Mouse (Mus musculus): ENCODE measurements at regions not wholly inside any gene's neighbourhood (a gene's known extent, or its start where the extent isn't known, plus 50 kb on each side); places are given as distances from the start of the nearest gene placed in this dataset.

DNA sequence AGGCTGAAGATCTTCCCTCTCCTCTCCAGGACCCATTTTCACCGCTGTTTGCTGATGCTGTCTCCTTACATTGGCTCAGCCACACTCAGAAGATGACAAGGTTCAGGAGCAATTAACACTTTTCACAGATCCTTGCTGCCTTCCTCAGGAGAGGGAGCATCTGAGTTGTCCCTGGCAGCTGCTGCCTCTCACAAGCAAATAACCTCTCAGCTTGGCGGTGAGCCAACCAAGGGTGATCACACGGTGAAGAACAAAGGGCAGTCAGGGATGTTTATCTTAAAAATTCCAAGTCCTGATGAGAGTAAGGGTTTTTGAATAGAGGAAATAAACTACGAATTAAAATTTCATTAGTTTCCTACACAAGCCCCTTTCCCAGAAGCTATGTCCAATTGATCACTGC lies 237.5 kb upstream of the Mctp2 start:
- Histone ChIP-seq H3K9ac (ENCODE audit: low read length) (no peak overlapping the region), H3K4me2 (ENCODE audit: low read length) (no peak overlapping the region), H3K4me1 (ENCODE audit: control insufficient read depth in 2 of 2, insufficient read depth in 2 of 2, low read length in 2 of 2) (peaks cover 0 to 2% of the 10 kb centered on the region in 2 experiments; a peak in 1 of 4 replicates), H3K36me3 (ENCODE audit: control insufficient read depth, insufficient read depth, low read length) (no peaks in the 10 kb centered on the region), H3K4me3 (ENCODE audit: control insufficient read depth in 1 of 2, insufficient read depth in 1 of 2, low read depth in 1 of 2, low read length in 2 of 2) (no peak overlapping the region), H3K27ac (replicated peaks in 1 of 2; ENCODE audit: control insufficient read depth in 1 of 2, insufficient read depth in 1 of 2, low read depth in 2 of 2, low read length in 2 of 2) (no peak overlapping the region), H3K27me3 (ENCODE audit: control insufficient read depth, insufficient read depth, low read length) (no peaks in the 10 kb centered on the region), H3K9me3 (ENCODE audit: control insufficient read depth, low read length) (no peaks in the 10 kb centered on the region)
- WGBS, result 28% methylated on average over 4 of the region's 4 CpGs
- no peak for ATAC-seq (ENCODE audit: insufficient number of reproducible peaks, insufficient read depth, low FRiP score, low read depth)

DNA sequence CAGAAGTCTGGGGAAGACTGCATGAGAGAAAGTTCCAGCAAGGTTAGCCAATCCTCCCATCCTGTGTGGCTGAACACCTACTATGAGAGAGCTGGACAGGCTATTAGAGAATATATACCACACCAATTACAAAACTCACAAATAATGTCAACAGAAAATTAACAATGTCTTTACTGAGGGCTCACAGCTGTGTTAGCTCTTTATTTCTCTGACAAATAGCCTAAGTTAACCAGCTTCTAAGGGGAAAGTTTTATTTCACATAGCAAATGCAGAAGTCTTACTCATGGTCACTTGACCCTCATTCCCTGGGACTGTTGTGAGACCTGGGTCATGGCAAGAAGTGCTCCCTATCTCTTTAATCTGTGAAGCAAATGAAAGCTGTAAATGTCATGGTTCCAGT lies 261.0 kb upstream of the Mctp2 start:
- Histone ChIP-seq H3K9me3 (ENCODE audit: control insufficient read depth, low read length) (no peaks in the 10 kb centered on the region), H3K4me2 (ENCODE audit: low read length) (no peak overlapping the region), H3K4me1 (ENCODE audit: control insufficient read depth in 2 of 2, insufficient read depth in 2 of 2, low read length in 2 of 2) (no peaks in the 10 kb centered on the region), H3K36me3 (ENCODE audit: control insufficient read depth, insufficient read depth, low read length) (no peaks in the 10 kb centered on the region), H3K9ac (ENCODE audit: low read length) (no peak overlapping the region), H3K27me3 (ENCODE audit: control insufficient read depth, insufficient read depth, low read length) (no peaks in the 10 kb centered on the region), H3K27ac (replicated peaks in 1 of 2; ENCODE audit: control insufficient read depth in 1 of 2, insufficient read depth in 1 of 2, low read depth in 2 of 2, low read length in 2 of 2) (no peak overlapping the region), H3K4me3 (ENCODE audit: control insufficient read depth in 1 of 2, insufficient read depth in 1 of 2, low read depth in 1 of 2, low read length in 2 of 2) (no peak overlapping the region)
- ATAC-seq (ENCODE audit: insufficient number of reproducible peaks, insufficient read depth, low FRiP score, low read depth), result no peak

DNA sequence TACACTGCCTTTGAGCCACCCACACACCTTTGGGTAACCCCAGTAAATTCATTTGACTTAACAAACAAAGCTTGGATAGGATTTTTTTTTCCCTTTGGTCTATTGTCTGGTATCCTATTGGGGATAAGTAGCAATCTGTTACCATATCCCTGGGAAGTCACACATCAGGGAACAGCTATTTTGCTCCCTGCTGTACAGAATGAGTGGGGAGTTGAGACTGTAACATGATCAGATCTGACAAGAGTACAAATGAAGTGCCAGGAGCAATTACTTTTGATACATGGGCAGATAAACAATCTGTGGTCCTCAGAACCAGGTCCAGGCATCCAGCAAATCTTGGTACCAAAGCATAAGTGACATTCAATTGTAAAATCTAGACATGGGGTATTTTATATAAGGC lies 262.8 kb upstream of the Mctp2 start:
- no peak for ATAC-seq (ENCODE audit: insufficient number of reproducible peaks, insufficient read depth, low FRiP score, low read depth)
- H3K4me2 ChIP-seq (ENCODE audit: low read length), result no peak overlapping the region
- no peaks in the 10 kb centered on the region for H3K36me3 ChIP-seq (ENCODE audit: control insufficient read depth, insufficient read depth, low read length)
- H3K9ac ChIP-seq (ENCODE audit: low read length), result no peak overlapping the region
- H3K27ac ChIP-seq (replicated peaks in 1 of 2; ENCODE audit: control insufficient read depth in 1 of 2, insufficient read depth in 1 of 2, low read depth in 2 of 2, low read length in 2 of 2), result no peak overlapping the region
- H3K4me3 ChIP-seq (ENCODE audit: control insufficient read depth in 1 of 2, insufficient read depth in 1 of 2, low read depth in 1 of 2, low read length in 2 of 2), result no peak overlapping the region
- H3K9me3 ChIP-seq (ENCODE audit: control insufficient read depth, low read length), result no peaks in the 10 kb centered on the region
- H3K4me1 ChIP-seq (ENCODE audit: control insufficient read depth in 2 of 2, insufficient read depth in 2 of 2, low read length in 2 of 2), result no peaks in the 10 kb centered on the region
- H3K27me3 ChIP-seq (ENCODE audit: control insufficient read depth, insufficient read depth, low read length), result no peaks in the 10 kb centered on the region

DNA sequence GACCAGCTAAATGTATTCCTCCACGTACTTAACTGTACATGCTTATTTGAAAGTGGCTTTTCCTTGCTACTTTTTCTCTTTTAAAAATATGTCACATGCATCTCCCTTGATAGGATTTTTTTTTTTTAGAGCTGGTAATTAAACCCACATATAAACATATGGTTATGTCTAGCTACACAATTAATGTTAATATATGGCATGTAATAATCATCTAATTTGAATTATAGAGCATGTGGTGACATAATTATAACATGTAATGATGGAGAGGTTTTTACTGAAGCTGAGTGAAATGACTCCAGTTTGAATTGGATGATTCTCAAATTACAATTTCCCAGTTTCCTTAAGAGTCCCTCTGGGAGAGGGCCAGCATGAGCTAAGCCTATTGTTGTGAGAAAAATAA lies 267.9 kb upstream of the Mctp2 start:
- Histone ChIP-seq H3K36me3 (ENCODE audit: control insufficient read depth, insufficient read depth, low read length) (no peaks in the 10 kb centered on the region), H3K9me3 (ENCODE audit: control insufficient read depth, low read length) (no peaks in the 10 kb centered on the region), H3K4me1 (ENCODE audit: control insufficient read depth in 2 of 2, insufficient read depth in 2 of 2, low read length in 2 of 2) (no peaks in the 10 kb centered on the region), H3K4me3 (ENCODE audit: control insufficient read depth in 1 of 2, insufficient read depth in 1 of 2, low read depth in 1 of 2, low read length in 2 of 2) (no peak overlapping the region), H3K4me2 (ENCODE audit: low read length) (no peak overlapping the region), H3K27me3 (ENCODE audit: control insufficient read depth, insufficient read depth, low read length) (no peaks in the 10 kb centered on the region), H3K9ac (ENCODE audit: low read length) (no peak overlapping the region), H3K27ac (replicated peaks in 1 of 2; ENCODE audit: control insufficient read depth in 1 of 2, insufficient read depth in 1 of 2, low read depth in 2 of 2, low read length in 2 of 2) (no peak overlapping the region)
- ATAC-seq (ENCODE audit: insufficient number of reproducible peaks, insufficient read depth, low FRiP score, low read depth), result no peak
- WGBS, result 83% methylated on average over 1 of the region's 1 CpGs

DNA sequence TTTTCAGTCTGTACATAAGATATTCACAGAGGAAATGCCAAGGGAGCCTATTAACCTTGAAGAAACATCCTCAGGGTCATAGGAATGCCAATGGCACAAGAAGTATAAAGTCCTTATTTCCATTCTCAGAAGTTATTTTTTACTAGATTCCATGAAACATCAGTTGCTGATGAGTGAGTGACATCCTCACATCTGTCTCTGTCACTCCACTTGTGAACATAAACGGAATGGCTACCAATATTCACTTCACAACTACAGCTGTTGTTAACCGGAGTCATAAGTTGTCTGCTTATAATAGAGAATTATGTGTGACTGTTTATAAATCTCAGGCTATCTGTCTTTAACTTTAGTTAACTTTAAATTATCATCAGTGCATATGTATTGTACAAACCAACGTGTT lies 278.0 kb upstream of the Mctp2 start:
- Histone ChIP-seq H3K4me1 (ENCODE audit: control insufficient read depth in 2 of 2, insufficient read depth in 2 of 2, low read length in 2 of 2) (no peaks in the 10 kb centered on the region), H3K9me3 (ENCODE audit: control insufficient read depth, low read length) (no peaks in the 10 kb centered on the region), H3K27me3 (ENCODE audit: control insufficient read depth, insufficient read depth, low read length) (no peaks in the 10 kb centered on the region), H3K27ac (replicated peaks in 1 of 2; ENCODE audit: control insufficient read depth in 1 of 2, insufficient read depth in 1 of 2, low read depth in 2 of 2, low read length in 2 of 2) (no peak overlapping the region), H3K4me3 (ENCODE audit: control insufficient read depth in 1 of 2, insufficient read depth in 1 of 2, low read depth in 1 of 2, low read length in 2 of 2) (no peak overlapping the region), H3K4me2 (ENCODE audit: low read length) (no peak overlapping the region), H3K9ac (ENCODE audit: low read length) (no peak overlapping the region), H3K36me3 (ENCODE audit: control insufficient read depth, insufficient read depth, low read length) (no peaks in the 10 kb centered on the region)
- no peak for ATAC-seq (ENCODE audit: insufficient number of reproducible peaks, insufficient read depth, low FRiP score, low read depth)
- 65% methylated on average over 3 of the region's 3 CpGs for WGBS

DNA sequence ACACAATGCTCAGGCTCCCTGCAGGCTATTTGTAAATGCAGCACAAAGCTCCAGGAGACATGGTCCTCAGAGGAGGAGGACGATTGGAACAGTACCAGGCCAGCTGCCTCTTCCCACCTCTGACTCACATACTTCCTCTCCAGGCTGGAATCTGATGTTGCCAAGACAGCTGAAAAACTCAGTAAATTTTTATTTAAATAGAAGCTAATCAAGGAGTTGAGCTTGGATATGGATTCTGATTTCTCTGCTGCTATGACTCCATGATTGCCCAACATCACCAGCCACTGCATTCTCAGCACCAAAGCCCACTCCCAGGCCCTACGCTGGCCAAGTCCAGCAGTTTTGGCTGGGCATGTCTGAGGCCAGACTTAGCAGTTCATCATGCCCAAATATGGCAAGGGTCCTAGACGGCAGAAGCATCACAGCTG lies 282.8 kb upstream of the Mctp2 start:
- 54% methylated on average over 3 of the region's 3 CpGs for WGBS
- Histone ChIP-seq H3K27ac (replicated peaks in 1 of 2; ENCODE audit: control insufficient read depth in 1 of 2, insufficient read depth in 1 of 2, low read depth in 2 of 2, low read length in 2 of 2) (no peak overlapping the region), H3K27me3 (ENCODE audit: control insufficient read depth, insufficient read depth, low read length) (no peaks in the 10 kb centered on the region)

DNA sequence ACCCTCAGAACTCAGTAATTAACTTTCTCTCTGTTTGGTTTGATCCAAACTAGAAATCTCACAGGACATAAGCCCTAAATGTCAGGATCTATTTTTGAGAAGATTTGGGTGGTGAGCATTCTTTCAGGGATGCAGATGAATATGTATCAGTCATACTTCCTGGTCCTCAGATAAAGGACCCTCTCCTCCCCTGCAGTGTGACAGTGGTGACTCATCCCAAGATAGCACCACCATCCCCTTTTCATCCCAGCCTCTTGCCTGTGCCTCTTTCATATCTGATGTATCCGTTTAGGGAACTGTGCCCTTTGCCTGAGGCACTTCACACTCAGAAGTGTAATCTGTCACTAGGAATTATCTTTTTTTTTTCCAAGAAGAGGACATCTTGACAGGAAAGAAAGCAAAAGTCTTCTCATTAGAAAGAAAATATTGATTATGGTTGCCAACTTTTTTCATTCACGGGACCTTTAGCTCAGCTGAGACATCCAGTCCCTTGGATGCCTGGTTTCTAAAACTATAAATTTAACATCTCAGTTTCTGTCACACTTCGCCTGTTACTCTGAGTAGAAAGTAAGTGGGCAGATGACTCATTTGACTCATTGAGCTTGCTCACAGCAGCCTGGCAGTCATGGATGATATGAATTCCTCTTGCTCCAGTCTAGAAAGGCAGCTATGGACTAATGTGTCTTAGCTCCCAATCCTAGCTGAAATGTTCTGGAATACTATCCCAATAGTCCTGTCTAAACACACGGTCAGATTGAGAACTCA lies 284.1 kb upstream of the Mctp2 start:
- H3K27ac ChIP-seq (replicated peaks in 1 of 2; ENCODE audit: control insufficient read depth in 1 of 2, insufficient read depth in 1 of 2, low read depth in 2 of 2, low read length in 2 of 2), result no peak overlapping the region
- no peaks in the 10 kb centered on the region for H3K36me3 ChIP-seq (ENCODE audit: control insufficient read depth, insufficient read depth, low read length)
- ATAC-seq (ENCODE audit: insufficient number of reproducible peaks, insufficient read depth, low FRiP score, low read depth), result no peak
- no peak overlapping the region for H3K9ac ChIP-seq (ENCODE audit: low read length)
- H3K4me3 ChIP-seq (ENCODE audit: control insufficient read depth in 1 of 2, insufficient read depth in 1 of 2, low read depth in 1 of 2, low read length in 2 of 2), result no peak overlapping the region
- H3K9me3 ChIP-seq (ENCODE audit: control insufficient read depth, low read length), result no peaks in the 10 kb centered on the region
- H3K4me2 ChIP-seq (ENCODE audit: low read length), result no peak overlapping the region
- no peaks in the 10 kb centered on the region for H3K4me1 ChIP-seq (ENCODE audit: control insufficient read depth in 2 of 2, insufficient read depth in 2 of 2, low read length in 2 of 2)
- 54% methylated on average over 4 of the region's 4 CpGs for WGBS
- no peaks in the 10 kb centered on the region for H3K27me3 ChIP-seq (ENCODE audit: control insufficient read depth, insufficient read depth, low read length)

More for the DNA sequence above, 282.8 kb upstream of the Mctp2 start:
- no peak for ATAC-seq (ENCODE audit: insufficient number of reproducible peaks, insufficient read depth, low FRiP score, low read depth)
- Histone ChIP-seq H3K4me1 (ENCODE audit: control insufficient read depth in 2 of 2, insufficient read depth in 2 of 2, low read length in 2 of 2) (no peaks in the 10 kb centered on the region), H3K9ac (ENCODE audit: low read length) (no peak overlapping the region), H3K36me3 (ENCODE audit: control insufficient read depth, insufficient read depth, low read length) (no peaks in the 10 kb centered on the region), H3K4me2 (ENCODE audit: low read length) (no peak overlapping the region), H3K9me3 (ENCODE audit: control insufficient read depth, low read length) (no peaks in the 10 kb centered on the region), H3K4me3 (ENCODE audit: control insufficient read depth in 1 of 2, insufficient read depth in 1 of 2, low read depth in 1 of 2, low read length in 2 of 2) (no peak overlapping the region)

DNA sequence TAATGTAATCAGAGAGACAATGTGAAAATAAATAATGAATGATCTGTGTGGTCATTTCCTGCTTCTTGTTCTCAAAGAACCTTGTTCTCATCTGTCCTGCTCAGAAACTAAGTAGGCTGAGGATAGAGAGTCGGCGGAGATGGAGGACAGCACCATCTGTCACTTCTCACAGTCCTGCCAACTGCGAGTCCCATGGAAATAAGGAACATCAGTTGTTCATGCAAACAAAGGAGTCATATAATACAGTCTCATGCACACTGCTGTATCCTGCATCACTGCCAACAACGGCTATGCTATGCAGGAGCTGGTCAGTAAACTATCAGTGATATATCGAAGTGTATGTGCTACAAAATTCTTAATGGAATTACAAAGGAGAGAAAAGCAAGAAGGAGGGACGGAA lies 285.7 kb upstream of the Mctp2 start:
- H3K27me3 ChIP-seq (ENCODE audit: control insufficient read depth, insufficient read depth, low read length), result no peaks in the 10 kb centered on the region
- no peak overlapping the region for H3K9ac ChIP-seq (ENCODE audit: low read length)
- H3K4me3 ChIP-seq (ENCODE audit: control insufficient read depth in 1 of 2, insufficient read depth in 1 of 2, low read depth in 1 of 2, low read length in 2 of 2), result no peak overlapping the region
- 74% methylated on average over 6 of the region's 6 CpGs for WGBS
- H3K36me3 ChIP-seq (ENCODE audit: control insufficient read depth, insufficient read depth, low read length), result no peaks in the 10 kb centered on the region
- no peak overlapping the region for H3K27ac ChIP-seq (replicated peaks in 1 of 2; ENCODE audit: control insufficient read depth in 1 of 2, insufficient read depth in 1 of 2, low read depth in 2 of 2, low read length in 2 of 2)
- no peak overlapping the region for H3K4me2 ChIP-seq (ENCODE audit: low read length)
- H3K9me3 ChIP-seq (ENCODE audit: control insufficient read depth, low read length), result no peaks in the 10 kb centered on the region
- H3K4me1 ChIP-seq (ENCODE audit: control insufficient read depth in 2 of 2, insufficient read depth in 2 of 2, low read length in 2 of 2), result no peaks in the 10 kb centered on the region
- ATAC-seq (ENCODE audit: insufficient number of reproducible peaks, insufficient read depth, low FRiP score, low read depth), result no peak

Data from heart, embryonic 14.5 days (tissue).